Mouse (Mus musculus): ENCODE data around the gene Skap1. TPM values are rescaled to one million over a fixed set of nuclear protein-coding genes. Genes with fewer than 3 reads are reported as not detected.

Skap1 gene
- total and polyA plus RNA-seq, 3 experiments: 0.25 to 0.98 TPM; not detected in 1

- Histone ChIP-seq H3K27ac (no peak overlapping the region), H3K36me3 (ENCODE audit: control insufficient read depth, insufficient read depth, low read length) (no peaks in the 10 kb centered on the region), H3K4me3 (no peak overlapping the region), H3K79me2 (replicated peaks; ENCODE audit: control insufficient read depth, insufficient read depth, low read length) (no peaks in the 10 kb centered on the region), H3K4me1 (ENCODE audit: control insufficient read depth, insufficient read depth, low read length) (no peaks in the 10 kb centered on the region), H3K9ac (ENCODE audit: low read depth, low read length) (no peak overlapping the region), H3K27me3 (ENCODE audit: control insufficient read depth, insufficient read depth, low read length) (peaks cover 3% of the 10 kb centered on the region; the same call in 1 of the 2 replicates)
- intact Hi-C loops (cut with DNase I): no loop called here
- no peak for DNase-seq
- TF ChIP-seq EP300 (IDR thresholded peaks at IDR 0.05; ENCODE audit: insufficient read depth, low read depth, low read length) (no peak), POLR2A (IDR thresholded peaks at IDR 0.05; ENCODE audit: insufficient read depth, low read depth, low read length) (no peak), CTCF (IDR thresholded peaks at IDR 0.05) (no peak)
- WGBS: 42% methylated on average over 3 of the region's 3 CpGs
These were observed 38.6 kb downstream of the Skap1 start for GRCm38 (mm10) chr11:96502948-96503347.

- 0 out of 2 replicates have a peak, but pooled peaks cover 1% of the 10 kb centered on the region for H3K27me3 ChIP-seq (ENCODE audit: control insufficient read depth, insufficient read depth, low read length)
- no peaks in the 10 kb centered on the region for H3K79me2 ChIP-seq (replicated peaks; ENCODE audit: control insufficient read depth, insufficient read depth, low read length)
- no peaks in the 10 kb centered on the region for H3K36me3 ChIP-seq (ENCODE audit: control insufficient read depth, insufficient read depth, low read length)
- no peak overlapping the region for H3K27ac ChIP-seq
- TF ChIP-seq CTCF (IDR thresholded peaks at IDR 0.05) (no peak), POLR2A (IDR thresholded peaks at IDR 0.05; ENCODE audit: insufficient read depth, low read depth, low read length) (no peak), EP300 (IDR thresholded peaks at IDR 0.05; ENCODE audit: insufficient read depth, low read depth, low read length) (no peak)
- 75% methylated on average over 12 of the region's 12 CpGs for WGBS
- intact Hi-C loops (cut with DNase I): no loop called here
- H3K4me1 ChIP-seq (ENCODE audit: control insufficient read depth, insufficient read depth, low read length): no peaks in the 10 kb centered on the region
- H3K9ac ChIP-seq (ENCODE audit: low read depth, low read length): no peak overlapping the region
- H3K4me3 ChIP-seq: no peak overlapping the region
- DNase-seq: no peak
These were observed 40.2 kb downstream of the Skap1 start for GRCm38 (mm10) chr11:96504509-96505119.

DNA sequence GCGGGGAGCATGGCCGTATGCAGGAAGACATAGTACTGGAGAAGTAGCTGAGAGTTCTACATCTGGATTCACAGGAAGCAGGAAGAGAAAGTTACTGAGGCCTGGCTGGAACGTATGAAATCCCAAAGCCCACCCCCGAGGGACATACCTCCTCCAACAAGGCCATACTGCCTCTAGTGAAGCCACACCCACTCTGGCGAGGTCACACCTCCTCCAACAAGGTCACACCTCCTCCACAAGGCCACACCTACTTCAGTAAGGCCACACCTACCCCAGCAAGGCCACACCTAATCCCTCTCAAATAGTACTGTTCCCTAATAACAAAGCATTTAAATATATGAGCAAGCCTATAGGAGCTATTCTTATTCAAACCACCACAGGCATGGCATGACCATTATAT is 41.4 kb downstream of the Skap1 start:
- Histone ChIP-seq H3K36me3 (ENCODE audit: control insufficient read depth, insufficient read depth, low read length) (no peaks in the 10 kb centered on the region), H3K79me2 (replicated peaks; ENCODE audit: control insufficient read depth, insufficient read depth, low read length) (no peaks in the 10 kb centered on the region), H3K4me3 (no peak overlapping the region), H3K9ac (ENCODE audit: low read depth, low read length) (no peak overlapping the region), H3K27me3 (ENCODE audit: control insufficient read depth, insufficient read depth, low read length) (no peaks in the 10 kb centered on the region), H3K27ac (no peak overlapping the region), H3K4me1 (ENCODE audit: control insufficient read depth, insufficient read depth, low read length) (no peaks in the 10 kb centered on the region)
- DNase-seq: no peak
- TF ChIP-seq CTCF (IDR thresholded peaks at IDR 0.05) (no peak), EP300 (IDR thresholded peaks at IDR 0.05; ENCODE audit: insufficient read depth, low read depth, low read length) (no peak), POLR2A (IDR thresholded peaks at IDR 0.05; ENCODE audit: insufficient read depth, low read depth, low read length) (no peak)
- intact Hi-C loops (cut with DNase I): no loop called here
- 57% methylated on average over 5 of the region's 5 CpGs for WGBS

GRCm38 (mm10) chr11:96515164-96515563 is 50.8 kb downstream of the Skap1 start:
- H3K36me3 ChIP-seq (ENCODE audit: control insufficient read depth, insufficient read depth, low read length): no peaks in the 10 kb centered on the region
- H3K4me1 ChIP-seq (ENCODE audit: control insufficient read depth, insufficient read depth, low read length): no peaks in the 10 kb centered on the region
- 85% methylated on average over 3 of the region's 3 CpGs for WGBS
- no peaks in the 10 kb centered on the region for H3K79me2 ChIP-seq (replicated peaks; ENCODE audit: control insufficient read depth, insufficient read depth, low read length)
- H3K27me3 ChIP-seq (ENCODE audit: control insufficient read depth, insufficient read depth, low read length): peaks cover 6% of the 10 kb centered on the region; the same call in 1 of the 2 replicates
- H3K27ac ChIP-seq: no peak overlapping the region
- H3K9ac ChIP-seq (ENCODE audit: low read depth, low read length): no peak overlapping the region
- intact Hi-C loops (cut with DNase I): no loop called here
- no peak for DNase-seq
- H3K4me3 ChIP-seq: no peak overlapping the region
- TF ChIP-seq EP300 (IDR thresholded peaks at IDR 0.05; ENCODE audit: insufficient read depth, low read depth, low read length) (no peak), POLR2A (IDR thresholded peaks at IDR 0.05; ENCODE audit: insufficient read depth, low read depth, low read length) (no peak), CTCF (IDR thresholded peaks at IDR 0.05) (no peak)

- H3K4me3 ChIP-seq: no peak overlapping the region
- no peak overlapping the region for H3K9ac ChIP-seq (ENCODE audit: low read depth, low read length)
- no peaks in the 10 kb centered on the region for H3K36me3 ChIP-seq (ENCODE audit: control insufficient read depth, insufficient read depth, low read length)
- intact Hi-C loops (cut with DNase I): no loop called here
- H3K79me2 ChIP-seq (replicated peaks; ENCODE audit: control insufficient read depth, insufficient read depth, low read length): no peaks in the 10 kb centered on the region
- no peaks in the 10 kb centered on the region for H3K4me1 ChIP-seq (ENCODE audit: control insufficient read depth, insufficient read depth, low read length)
- H3K27ac ChIP-seq: no peak overlapping the region
- no peak for DNase-seq
- no peaks in the 10 kb centered on the region for H3K27me3 ChIP-seq (ENCODE audit: control insufficient read depth, insufficient read depth, low read length)
- no peak for TF ChIP-seq EP300 (IDR thresholded peaks at IDR 0.05; ENCODE audit: insufficient read depth, low read depth, low read length)
- TF ChIP-seq POLR2A (IDR thresholded peaks at IDR 0.05; ENCODE audit: insufficient read depth, low read depth, low read length): no peak
- TF ChIP-seq CTCF (IDR thresholded peaks at IDR 0.05): no peak
- WGBS: 65% methylated on average over 6 of the region's 6 CpGs
These were observed 60.1 kb downstream of the Skap1 start for GRCm38 (mm10) chr11:96524541-96524940.

DNA sequence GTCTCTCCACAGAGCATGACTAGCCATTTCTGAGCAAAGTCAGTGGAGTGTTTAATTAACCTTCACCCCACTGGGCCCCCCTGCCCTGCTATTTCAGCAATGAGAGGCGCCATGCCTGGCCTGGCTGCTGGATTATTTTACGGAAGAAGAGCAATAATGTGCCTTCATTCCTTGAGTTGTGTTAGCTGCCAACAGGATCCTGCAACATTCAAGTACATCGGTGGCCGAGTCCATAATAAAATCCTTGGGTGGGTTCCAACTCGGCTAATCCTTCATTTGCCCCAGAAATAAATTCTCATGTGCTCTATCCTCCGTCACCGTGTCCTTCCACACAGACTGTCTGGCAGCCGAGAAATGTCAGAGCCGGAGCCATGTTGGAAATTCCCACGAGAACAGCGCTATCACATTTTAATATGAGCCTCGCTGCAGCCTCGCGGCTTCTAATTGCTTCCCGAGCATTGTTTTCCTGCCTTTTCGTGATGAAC is 61.8 kb downstream of the Skap1 start:
- Histone ChIP-seq H3K79me2 (replicated peaks; ENCODE audit: control insufficient read depth, insufficient read depth, low read length) (no peaks in the 10 kb centered on the region), H3K27ac (no peak overlapping the region), H3K4me1 (ENCODE audit: control insufficient read depth, insufficient read depth, low read length) (no peaks in the 10 kb centered on the region), H3K36me3 (ENCODE audit: control insufficient read depth, insufficient read depth, low read length) (no peaks in the 10 kb centered on the region), H3K9ac (ENCODE audit: low read depth, low read length) (no peak overlapping the region), H3K27me3 (ENCODE audit: control insufficient read depth, insufficient read depth, low read length) (no peaks in the 10 kb centered on the region), H3K4me3 (no peak overlapping the region)
- TF ChIP-seq EP300 (IDR thresholded peaks at IDR 0.05; ENCODE audit: insufficient read depth, low read depth, low read length): no peak
- TF ChIP-seq CTCF (IDR thresholded peaks at IDR 0.05): no peak
- TF ChIP-seq POLR2A (IDR thresholded peaks at IDR 0.05; ENCODE audit: insufficient read depth, low read depth, low read length): no peak
- 72% methylated on average over 16 of the region's 16 CpGs for WGBS
- intact Hi-C loops (cut with DNase I): no loop called here
- DNase-seq: no peak
